Mouse (Mus musculus) stomach, postnatal 0 days (tissue): Measurements from ENCODE around the gene Ell. TPM values are rescaled to one million over a fixed set of nuclear protein-coding genes. Genes with fewer than 3 reads are reported as not detected.
"Not testable (repeated sequence)": the region's sequence is repeated elsewhere in the genome, so short reads cannot be mapped to it uniquely, and the experiment has no call there.

Experiments
- ATAC-seq: fragments of 200-750 bp; cut with Nextera tagmentation; 2 replicates; pipeline ENCODE4 v1.8.0; 2017; ENCODE audit not compliant: low FRiP score, low TSS enrichment
- DNase-seq: peaks from one replicate; pipeline ENCODE4 v3.0.0-alpha.2; 2016; ENCODE audit warnings: low spot score
- H3K27ac ChIP-seq: fragments of 300-500 bp; sonication (generic); replicated peaks from 2 replicates; pipeline ENCODE4 v1.5.1; 2014; ENCODE audit warnings: mild to moderate bottlenecking, control low read depth
- H3K27me3 ChIP-seq: fragments of 300-500 bp; sonication (generic); 2 replicates; pipeline ENCODE4 v1.6.1; 2014; ENCODE audit warnings: low read length; ENCODE audit not compliant: control insufficient read depth, insufficient read depth
- H3K36me3 ChIP-seq: fragments of 300-500 bp; sonication (generic); 2 replicates; pipeline ENCODE4 v1.6.1; 2014; ENCODE audit warnings: low read length, mixed read lengths; ENCODE audit not compliant: control insufficient read depth, insufficient read depth
- H3K4me1 ChIP-seq: fragments of 300-500 bp; sonication (generic); replicated peaks from 2 replicates; pipeline ENCODE4 v1.6.1; 2014; ENCODE audit warnings: antibody characterized with exemption; ENCODE audit not compliant: control insufficient read depth, insufficient read depth
- H3K4me2 ChIP-seq: fragments of 300-500 bp; sonication (generic); replicated peaks from 2 replicates; pipeline ENCODE4 v1.6.1; 2014; ENCODE audit warnings: low read depth, mild to moderate bottlenecking, control low read depth, moderate library complexity
- H3K4me3 ChIP-seq: fragments of 300-500 bp; sonication (generic); 2 replicates; pipeline ENCODE4 v1.5.1; 2014; ENCODE audit warnings: low read depth, low read length, control low read depth
- H3K9ac ChIP-seq: fragments of 300-500 bp; sonication (generic); 2 replicates; pipeline ENCODE4 v1.6.1; 2014; ENCODE audit warnings: mild to moderate bottlenecking, low read length, control low read depth, mixed read lengths
- H3K9me3 ChIP-seq: fragments of 300-500 bp; sonication (generic); 2 replicates; pipeline ENCODE4 v1.6.1; 2016; ENCODE audit warnings: low read length; ENCODE audit not compliant: control insufficient read depth
- CTCF ChIP-seq: IDR thresholded peaks from 2 replicates; pipeline ENCODE4 v1.5.1; 2016; ENCODE audit warnings: antibody characterized with exemption, low read depth, mild to moderate bottlenecking, moderate library complexity
- EP300 ChIP-seq: optimal IDR thresholded peaks from 2 replicates; pipeline ENCODE3; 2016; ENCODE audit warnings: antibody characterized with exemption
- WGBS: fragments of 180-500 bp; shearing (Covaris S2); extraction: QIAGEN DNeasy Blood & Tissue Kit; methylation state at CpG from one replicate; pipeline ENCODE4 v1.1.7; 2014; 5-methylcytosine and 5-hydroxymethylcytosine counted together
- polyA plus RNA-seq: library from polyadenylated mRNA; unstranded; fragments of >200 nt; fragmentation: Nextera tagmentation; extraction: Ambion mirVana; gene quantifications from 2 replicates; pipeline ENCODE4 v1.2.1, GENCODE M21; 2015

Gene Ell
- polyA plus RNA-seq, 1 experiment from 2014 or later = 11.1 TPM

GRCm38 (mm10) chr8:70505698-70506327 lies 33.4 kb upstream of the Ell start:
- H3K4me1 ChIP-seq = peaks cover 3% of the 10 kb centered on the region
- 35% methylated on average over 32 of the region's 32 CpGs for WGBS
- H3K4me3 ChIP-seq = peak overlapping the region; percentile 71
- TF ChIP-seq EP300 = no peak
- no peak for TF ChIP-seq CTCF
- H3K4me2 ChIP-seq = peak overlapping the region; percentile 73
- ATAC-seq (peak; percentile 4; the same call in 1 of the 2 replicates), DNase-seq (no peak)
- peak overlapping the region; percentile 85 for H3K9ac ChIP-seq
- peak overlapping the region; percentile 91 for H3K27ac ChIP-seq
- H3K9me3 ChIP-seq = no peaks in the 10 kb centered on the region
- peaks cover 12% of the 10 kb centered on the region; the same call in 1 of the 2 replicates for H3K36me3 ChIP-seq
- no peaks in the 10 kb centered on the region for H3K27me3 ChIP-seq

GRCm38 (mm10) chr8:70506328-70507026 lies 32.8 kb upstream of the Ell start, which contains the start of gene Rex1bd:
Rex1bd (minus strand) TSS chr8:70506752.
- H3K27me3 ChIP-seq = no peaks in the 10 kb centered on the region
- H3K36me3 ChIP-seq = peaks cover 12% of the 10 kb centered on the region; the same call in 1 of the 2 replicates
- H3K27ac ChIP-seq = peak within 1 kb of the TSS; percentile 91
- DNase-seq = peak; percentile 95
- TF ChIP-seq EP300 = no peak
- TF ChIP-seq CTCF = peak; percentile 91
- H3K9ac ChIP-seq = peak within 1 kb of the TSS; percentile 85
- peak; percentile 83 for ATAC-seq
- WGBS = 3% methylated on average over 40 of the region's 40 CpGs
- peak within 1 kb of the TSS; percentile 73 for H3K4me2 ChIP-seq
- no peaks in the 10 kb centered on the region for H3K9me3 ChIP-seq
- H3K4me3 ChIP-seq = peak within 1 kb of the TSS; percentile 71
- H3K4me1 ChIP-seq = peaks cover 3% of the 10 kb centered on the region

DNA sequence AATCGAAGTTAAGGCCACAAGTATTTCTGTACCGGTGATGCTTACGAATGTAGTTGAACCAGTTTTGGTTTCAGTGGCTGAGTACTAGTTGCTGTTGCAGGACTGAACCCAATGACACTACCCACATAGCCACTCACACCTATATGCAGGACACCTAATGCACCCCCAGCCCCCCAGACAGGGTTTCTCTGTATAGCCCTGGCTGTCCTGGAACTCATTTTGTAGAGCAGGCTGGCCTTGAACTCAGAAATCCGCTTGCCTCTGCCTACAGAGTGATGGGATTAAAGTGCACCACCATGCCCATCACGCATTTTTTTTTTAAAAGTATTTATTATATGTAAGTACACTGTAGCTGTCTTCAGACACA lies 32.2 kb upstream of the Ell start:
- no peak for TF ChIP-seq EP300
- no peak for TF ChIP-seq CTCF
- H3K27ac ChIP-seq = peak overlapping the region; percentile 91; the same call in 1 of the 2 replicates
- H3K9me3 ChIP-seq = no peaks in the 10 kb centered on the region
- H3K36me3 ChIP-seq = peaks cover 12% of the 10 kb centered on the region; the same call in 1 of the 2 replicates
- H3K4me2 ChIP-seq = no peak overlapping the region
- H3K27me3 ChIP-seq = no peaks in the 10 kb centered on the region
- WGBS = 50% methylated on average over 5 of the region's 5 CpGs
- no peak for ATAC-seq
- H3K9ac ChIP-seq = no peak overlapping the region
- peaks cover 3% of the 10 kb centered on the region for H3K4me1 ChIP-seq
- no peak overlapping the region for H3K4me3 ChIP-seq
- DNase-seq = no peak

- ATAC-seq = no peak
- H3K4me2 ChIP-seq = peak overlapping the region; percentile 95
Observed at GRCm38 (mm10) chr8:70509281-70509952, 29.8 kb upstream of the Ell start.

GRCm38 (mm10) chr8:70510228-70510915 lies 28.9 kb upstream of the Ell start, which contains the start of gene Uba52:
Uba52 (minus strand) TSS chr8:70510801.
- DNase-seq (peak; percentile 97), ATAC-seq (peak; percentile 89)
- H3K4me3 ChIP-seq = peak within 1 kb of the TSS; percentile 93
- H3K4me2 ChIP-seq = peak within 1 kb of the TSS; percentile 95
- 1% methylated on average over 73 of the region's 74 CpGs for WGBS
- TF ChIP-seq EP300 (no peak), CTCF (no peak)
- H3K9me3 ChIP-seq = no peaks in the 10 kb centered on the region
- no peaks in the 10 kb centered on the region for H3K27me3 ChIP-seq
- H3K27ac ChIP-seq = peak within 1 kb of the TSS; percentile 94
- H3K9ac ChIP-seq = peak within 1 kb of the TSS; percentile 96
- H3K4me1 ChIP-seq = peaks cover 3% of the 10 kb centered on the region
- H3K36me3 ChIP-seq = peaks cover 19% of the 10 kb centered on the region; the same call in 1 of the 2 replicates

More at GRCm38 (mm10) chr8:70509281-70509952, 29.8 kb upstream of the Ell start:
- H3K4me3 ChIP-seq = peak overlapping the region; percentile 93
- peaks cover 3% of the 10 kb centered on the region for H3K4me1 ChIP-seq
- DNase-seq = peak; percentile 28
- no peaks in the 10 kb centered on the region for H3K27me3 ChIP-seq
- peaks cover 19% of the 10 kb centered on the region; the same call in 1 of the 2 replicates for H3K36me3 ChIP-seq
- H3K27ac ChIP-seq = peak overlapping the region; percentile 94
- TF ChIP-seq CTCF (no peak), EP300 (no peak)
- H3K9ac ChIP-seq = peak overlapping the region; percentile 96
- no peaks in the 10 kb centered on the region for H3K9me3 ChIP-seq
- WGBS = 7% methylated on average over 25 of the region's 25 CpGs

DNA sequence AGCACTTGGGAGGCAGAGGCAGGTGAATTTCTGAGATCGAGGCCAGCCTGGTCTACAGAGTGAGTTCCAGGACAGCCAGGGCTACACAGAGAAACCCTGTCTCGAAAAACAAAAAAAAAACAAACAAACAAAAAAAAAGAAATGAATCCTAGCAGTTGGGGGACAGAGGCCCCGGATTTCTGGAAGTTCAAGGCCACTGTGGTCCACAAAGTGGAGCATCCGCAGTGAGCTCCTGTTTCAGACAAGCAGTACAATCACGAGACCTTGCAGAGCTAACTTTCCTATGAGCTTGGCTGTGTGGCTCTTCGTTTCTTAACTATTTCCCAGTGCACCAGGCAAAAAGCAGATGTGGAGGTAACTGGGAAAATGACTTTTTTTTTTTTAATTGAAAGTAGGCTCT lies 28.1 kb upstream of the Ell start:
- WGBS = 84% methylated on average over 6 of the region's 6 CpGs
- peak overlapping the region; percentile 93 for H3K4me3 ChIP-seq
- not testable (repeated sequence) for H3K9me3 ChIP-seq, DNase-seq, H3K27ac ChIP-seq, H3K27me3 ChIP-seq, H3K4me1 ChIP-seq, H3K9ac ChIP-seq, ATAC-seq
- H3K4me2 ChIP-seq = peak overlapping the region; percentile 95
- peaks cover 19% of the 10 kb centered on the region; the same call in 1 of the 2 replicates for H3K36me3 ChIP-seq
